Mouse (Mus musculus) bone marrow macrophage, adult 2 months (primary cell): ENCODE data around the gene Ssb. TPM values are rescaled to one million over a fixed set of nuclear protein-coding genes. Genes with fewer than 3 reads are reported as not detected.
"Not testable (repeated sequence)": the region's sequence is repeated elsewhere in the genome, so short reads cannot be mapped to it uniquely, and the experiment has no call there.

Source experiments
- H3K27ac ChIP-seq: 2 replicates; pipeline ENCODE4 v1.5.1; 2012; ENCODE audit warnings: low read depth, low read length; ENCODE audit not compliant: insufficient read depth
- H3K4me1 ChIP-seq: 2 replicates; pipeline ENCODE4 v1.6.1; 2012; ENCODE audit warnings: low read length; ENCODE audit not compliant: control insufficient read depth, insufficient read depth
- H3K4me3 ChIP-seq: 2 replicates; pipeline ENCODE4 v1.5.1; 2012; ENCODE audit warnings: mild to moderate bottlenecking, low read length, moderate library complexity; ENCODE audit not compliant: insufficient read depth
- CTCF ChIP-seq: IDR thresholded peaks from 2 replicates; pipeline ENCODE4 v1.5.1; 2012; ENCODE audit warnings: low read depth, mild to moderate bottlenecking, low read length, moderate library complexity
- POLR2A ChIP-seq: IDR thresholded peaks from 2 replicates; pipeline ENCODE4 v1.6.1; 2012; ENCODE audit warnings: mild to moderate bottlenecking, low read depth, low read length, borderline replicate concordance
- polyA plus RNA-seq: library from polyadenylated mRNA; stranded (reverse); fragments of >200 nt; gene quantifications from 2 replicates; pipeline ENCODE4 v1.2.4, GENCODE M21; 2012; ENCODE audit not compliant: missing spikeins, insufficient read depth, insufficient read length

Ssb gene
- polyA plus RNA-seq, 1 experiment = 211 TPM

DNA sequence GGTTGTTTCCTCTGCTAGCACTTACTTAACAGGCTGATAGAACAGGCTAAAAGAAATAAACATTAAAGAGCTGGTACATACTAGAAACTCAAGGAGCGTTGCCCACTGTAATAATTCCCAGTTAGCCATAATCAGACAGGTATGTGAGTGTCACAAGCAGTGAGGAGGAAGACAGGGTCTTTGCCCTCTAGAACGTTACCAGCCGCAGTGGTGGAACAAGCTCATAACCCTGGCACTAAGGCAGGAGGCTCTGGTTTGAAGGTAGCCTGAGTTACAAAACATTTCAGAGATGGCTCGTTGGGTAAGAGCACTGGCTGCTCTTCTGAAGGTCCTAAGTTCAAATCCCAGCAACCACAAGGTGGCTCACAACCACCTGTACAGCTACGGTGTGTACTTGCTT is 32.5 kb downstream of the Ssb start:
- H3K4me3 ChIP-seq = no peak overlapping the region
- peaks cover under 1% of the 10 kb centered on the region for H3K4me1 ChIP-seq
- no peak for TF ChIP-seq CTCF
- TF ChIP-seq POLR2A = no peak
- H3K27ac ChIP-seq = no peak overlapping the region

DNA sequence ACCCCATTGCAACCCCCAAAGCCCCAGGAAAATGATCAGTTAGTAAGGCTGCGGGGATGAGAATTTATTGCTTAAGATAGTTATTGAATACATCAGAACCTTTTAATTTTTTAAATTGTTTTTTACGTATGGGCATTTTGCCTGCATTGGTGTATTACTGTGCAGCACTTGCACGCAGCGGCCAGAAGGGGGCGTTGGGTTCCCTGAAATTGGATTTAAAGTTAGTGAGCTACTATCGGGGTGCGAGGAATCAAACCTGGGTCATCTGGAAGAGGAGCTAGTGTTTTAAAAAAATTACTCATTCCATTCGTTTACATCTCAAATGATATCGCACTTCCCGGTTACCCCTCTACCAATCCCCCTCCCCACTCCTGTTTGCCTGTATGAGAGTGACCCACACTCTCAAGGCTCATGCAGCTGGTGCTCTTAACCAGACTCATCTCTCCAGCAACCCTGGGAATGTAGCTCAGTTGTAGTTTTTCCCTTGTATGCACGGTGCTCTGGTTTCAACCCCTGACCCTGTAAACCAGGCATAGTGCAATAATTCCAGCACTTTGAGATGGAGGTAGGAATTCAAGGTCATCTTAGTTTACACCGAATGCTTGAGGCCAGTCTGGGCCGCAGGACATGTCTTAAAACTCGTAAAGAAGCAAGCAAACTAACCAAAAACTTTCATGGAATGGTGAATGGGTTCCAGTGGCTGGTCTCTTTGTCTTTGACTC is 34.3 kb downstream of the Ssb start:
- TF ChIP-seq CTCF (peak; percentile 35; the same call in 1 of the 2 replicates), POLR2A (no peak)
- Histone ChIP-seq H3K4me3 (no peak overlapping the region), H3K4me1 (peaks cover 2% of the 10 kb centered on the region), H3K27ac (no peak overlapping the region)

DNA sequence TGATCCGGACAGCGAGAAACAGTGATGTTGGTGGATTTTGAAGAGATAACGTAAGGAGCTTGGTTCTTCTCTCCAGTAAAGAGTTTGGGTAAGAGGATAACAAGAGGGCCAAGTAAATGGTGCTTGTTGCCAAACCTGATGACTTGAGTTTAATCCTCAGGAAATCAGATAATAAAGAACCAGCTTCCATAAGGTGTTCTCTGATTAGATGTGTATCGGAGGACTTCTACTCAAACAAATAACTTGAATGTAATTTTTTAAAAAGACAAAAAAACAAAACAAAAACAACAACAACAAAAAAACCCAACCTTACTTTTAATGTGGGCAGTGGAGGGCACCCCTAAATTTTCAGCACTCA is 34.8 kb downstream of the Ssb start:
- Histone ChIP-seq H3K4me1 (peaks cover 2% of the 10 kb centered on the region), H3K27ac (no peak overlapping the region), H3K4me3 (no peak overlapping the region)
- TF ChIP-seq CTCF = no peak
- TF ChIP-seq POLR2A = no peak

DNA sequence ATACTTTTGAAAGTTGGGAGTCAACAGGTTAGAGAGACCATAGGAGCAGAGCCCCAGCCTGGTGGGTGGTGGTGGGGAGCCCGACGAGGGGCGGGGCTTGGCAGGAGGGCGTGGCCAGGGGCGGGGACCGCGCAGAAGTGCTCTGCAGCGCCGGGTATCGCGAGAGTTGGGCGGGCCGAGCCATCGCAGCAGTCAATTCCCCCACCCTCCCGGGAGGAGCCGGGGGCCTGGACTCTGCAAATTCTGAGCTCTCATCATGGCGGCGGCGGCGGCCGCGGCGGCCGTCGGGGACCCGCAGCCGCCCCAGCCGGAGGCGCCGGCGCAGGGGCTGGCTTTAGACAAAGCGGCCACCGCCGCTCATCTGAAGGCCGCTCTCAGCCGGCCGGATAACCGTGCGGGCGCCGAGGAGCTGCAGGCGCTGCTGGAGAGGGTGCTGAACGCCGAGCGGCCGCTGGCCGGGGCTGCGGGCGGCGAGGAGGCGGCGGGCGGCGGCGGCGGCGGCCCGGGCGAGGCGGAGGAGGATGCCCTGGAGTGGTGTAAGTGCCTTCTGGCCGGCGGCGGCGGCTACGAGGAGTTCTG is 35.8 kb downstream of the Ssb start, which contains the start of gene Ubr3:
Ubr3 (plus strand) TSS at position 208 of the 579 bp plus-strand sequence.
- TF ChIP-seq POLR2A (peak; percentile 96), CTCF (no peak)
- H3K4me1 ChIP-seq = peaks cover 2% of the 10 kb centered on the region
- H3K27ac ChIP-seq = peak within 1 kb of the TSS; percentile 49
- peak within 1 kb of the TSS; percentile 99 for H3K4me3 ChIP-seq

DNA sequence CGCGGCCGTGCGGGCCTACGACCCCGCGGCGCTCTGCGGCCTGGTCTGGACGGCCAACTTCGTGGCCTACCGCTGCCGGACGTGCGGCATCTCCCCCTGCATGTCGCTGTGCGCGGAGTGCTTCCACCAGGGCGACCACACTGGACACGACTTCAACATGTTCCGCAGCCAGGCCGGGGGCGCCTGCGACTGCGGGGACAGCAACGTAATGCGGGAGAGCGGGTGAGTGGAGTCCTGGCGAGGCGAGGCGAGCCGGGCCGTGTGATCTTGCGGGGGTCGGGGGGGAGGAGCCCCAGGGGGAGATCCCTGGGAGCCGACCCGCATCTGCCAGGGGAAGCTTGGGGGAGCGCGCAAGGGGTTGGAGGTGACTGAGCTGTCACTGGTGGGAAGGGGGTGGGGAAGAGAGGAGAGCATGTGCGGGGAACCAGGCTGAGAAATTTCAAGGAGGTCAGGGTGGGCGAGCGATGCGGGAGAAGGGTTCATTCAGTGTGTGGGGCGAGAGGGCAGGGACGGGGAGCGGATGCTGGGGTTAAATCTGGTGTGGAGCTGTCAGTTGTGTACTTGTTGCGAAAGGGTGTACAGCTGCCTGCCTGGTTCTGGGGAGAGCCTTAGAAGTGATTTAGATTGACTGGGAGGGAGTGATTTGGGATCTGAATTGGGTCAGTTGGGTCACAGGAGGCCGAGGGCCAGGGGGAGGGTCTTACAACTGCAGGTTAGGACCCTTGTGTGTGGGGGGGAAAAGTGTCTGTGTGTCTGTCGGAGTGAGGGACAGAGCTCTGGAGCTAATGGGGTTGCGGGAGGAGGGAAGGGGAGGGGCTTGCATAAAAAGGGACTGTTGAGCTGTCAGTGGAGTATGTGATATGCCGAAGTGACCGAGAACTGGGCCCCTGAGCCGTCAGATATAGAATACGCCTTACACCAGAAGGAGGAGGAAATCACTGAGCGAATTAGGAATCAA is 36.5 kb downstream of the Ssb start:
- TF ChIP-seq CTCF (no peak), POLR2A (no peak)
- Histone ChIP-seq H3K27ac (peak overlapping the region; percentile 13), H3K4me3 (peak overlapping the region; percentile 99), H3K4me1 (peaks cover 2% of the 10 kb centered on the region)

DNA sequence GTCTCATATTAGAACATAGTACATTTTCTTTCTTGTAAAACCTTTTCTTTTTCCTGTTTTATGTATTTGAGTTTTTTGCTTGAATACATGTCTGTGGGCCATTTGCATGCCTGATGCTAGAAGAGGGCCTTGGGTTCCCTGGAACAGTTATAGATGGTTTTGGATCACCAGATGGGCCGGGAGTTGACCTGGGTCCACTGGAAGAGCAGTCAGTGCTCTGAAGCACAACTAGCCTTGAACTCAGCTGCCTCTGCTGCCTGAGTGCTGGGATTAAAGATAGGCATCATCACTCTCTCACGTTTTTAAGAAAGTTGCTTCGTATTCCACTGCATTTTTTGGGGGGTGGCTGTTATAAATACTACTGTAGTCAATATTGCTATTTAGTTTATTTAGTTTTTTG is 42.2 kb downstream of the Ssb start:
- H3K4me3 ChIP-seq = no peak overlapping the region
- TF ChIP-seq CTCF = no peak
- no peak for TF ChIP-seq POLR2A
- H3K4me1 ChIP-seq = peaks cover 2% of the 10 kb centered on the region
- H3K27ac ChIP-seq = no peak overlapping the region

DNA sequence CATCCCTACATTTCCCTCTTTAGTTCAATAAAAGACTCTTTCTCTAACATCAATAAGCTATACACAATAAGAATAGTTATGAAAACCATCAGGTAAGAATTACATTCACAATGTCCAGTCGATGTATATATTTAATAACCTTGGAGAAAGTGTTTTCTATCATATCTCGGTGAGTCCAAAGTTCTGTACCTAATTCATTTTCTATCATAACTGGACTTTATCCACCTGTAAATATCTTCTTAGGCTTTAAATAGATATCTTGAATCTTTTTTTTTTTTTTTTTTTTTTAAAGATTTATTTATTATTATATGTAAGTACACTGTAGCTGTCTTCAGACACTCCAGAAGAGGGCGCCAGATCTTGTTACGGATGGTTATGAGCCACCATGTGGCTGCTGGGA is 46.0 kb downstream of the Ssb start:
- not testable (repeated sequence) for H3K4me1 ChIP-seq, H3K4me3 ChIP-seq, H3K27ac ChIP-seq

DNA sequence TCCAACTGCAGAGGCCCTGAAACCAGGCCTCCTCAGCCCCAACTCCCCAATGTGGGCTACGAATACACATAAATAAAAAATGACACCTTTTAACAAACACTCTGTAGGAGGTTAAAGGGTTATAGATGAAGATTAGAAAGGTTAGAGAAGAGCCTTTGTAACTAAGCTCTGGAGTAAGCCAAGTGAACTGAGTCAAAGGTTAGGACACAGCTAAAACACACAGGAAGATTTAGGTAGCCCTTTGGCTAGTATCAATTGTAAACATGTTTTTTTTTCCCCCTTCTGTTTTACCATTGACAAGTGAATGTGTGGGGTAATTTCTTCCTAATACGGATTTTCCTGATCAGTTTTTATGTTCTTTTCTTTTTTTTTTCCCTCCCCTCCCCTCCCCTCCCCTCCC is 51.4 kb downstream of the Ssb start:
- Histone ChIP-seq H3K4me3 (no peak overlapping the region), H3K27ac (no peak overlapping the region), H3K4me1 (no peaks in the 10 kb centered on the region)
- TF ChIP-seq CTCF = no peak
- TF ChIP-seq POLR2A = no peak

DNA sequence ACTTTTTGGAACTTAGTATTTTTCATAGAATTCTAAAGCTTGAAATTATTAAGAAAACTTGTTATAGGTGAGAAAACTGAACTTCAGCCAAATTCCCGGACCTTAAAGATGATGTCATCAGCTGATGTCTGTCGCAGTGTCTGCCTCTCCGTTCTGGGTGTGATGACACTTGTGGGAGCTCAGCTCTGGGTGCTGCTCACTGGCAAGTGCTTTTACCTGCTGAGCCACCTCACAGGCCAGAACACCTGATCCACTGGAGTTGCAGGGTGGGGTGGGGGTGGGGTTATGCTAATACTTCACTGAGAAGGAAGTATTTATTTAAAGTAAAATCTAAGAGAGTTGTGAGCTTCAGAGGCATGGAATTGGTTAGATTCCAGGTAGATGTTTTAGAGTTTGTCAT is 55.9 kb downstream of the Ssb start:
- Histone ChIP-seq H3K27ac (no peak overlapping the region), H3K4me3 (no peak overlapping the region), H3K4me1 (no peaks in the 10 kb centered on the region)
- TF ChIP-seq POLR2A (no peak), CTCF (no peak)

Other genes with a start within 250 kb of the Ssb start
- 5.7 and 6.5 TPM in 2 replicates for gene Bbs5, start 214.4 kb upstream of the Ssb start, polyA plus RNA-seq
- not detected in 2 replicates for gene Klhl41, start 191.4 kb upstream of the Ssb start, polyA plus RNA-seq
- gene Fastkd1, start 148.0 kb upstream of the Ssb start, polyA plus RNA-seq = 6.0 and 6.8 TPM in 2 replicates
- 134 and 138 TPM in 2 replicates for gene Ppig, start 139.0 kb upstream of the Ssb start, polyA plus RNA-seq
- 3.7 and 4.5 TPM in 2 replicates for gene Ccdc173, start 72.0 kb upstream of the Ssb start, polyA plus RNA-seq
- gene Phospho2, start 71.9 kb upstream of the Ssb start, polyA plus RNA-seq = 16.7 and 17.1 TPM in 2 replicates
- gene Klhl23, start 39.6 kb upstream of the Ssb start, polyA plus RNA-seq = 0.23 and 0.39 TPM in 2 replicates
- gene Mettl5, start 24.1 kb downstream of the Ssb start, polyA plus RNA-seq = 19.4 and 20.0 TPM in 2 replicates
- 38.7 and 40.5 TPM in 2 replicates for gene Ubr3, start 35.7 kb downstream of the Ssb start, polyA plus RNA-seq
- gene Myo3b, start 177.6 kb downstream of the Ssb start, polyA plus RNA-seq = not detected in 2 replicates